ENCODE assay signal across 12 mouse cellular contexts in the genomic region with DNA sequence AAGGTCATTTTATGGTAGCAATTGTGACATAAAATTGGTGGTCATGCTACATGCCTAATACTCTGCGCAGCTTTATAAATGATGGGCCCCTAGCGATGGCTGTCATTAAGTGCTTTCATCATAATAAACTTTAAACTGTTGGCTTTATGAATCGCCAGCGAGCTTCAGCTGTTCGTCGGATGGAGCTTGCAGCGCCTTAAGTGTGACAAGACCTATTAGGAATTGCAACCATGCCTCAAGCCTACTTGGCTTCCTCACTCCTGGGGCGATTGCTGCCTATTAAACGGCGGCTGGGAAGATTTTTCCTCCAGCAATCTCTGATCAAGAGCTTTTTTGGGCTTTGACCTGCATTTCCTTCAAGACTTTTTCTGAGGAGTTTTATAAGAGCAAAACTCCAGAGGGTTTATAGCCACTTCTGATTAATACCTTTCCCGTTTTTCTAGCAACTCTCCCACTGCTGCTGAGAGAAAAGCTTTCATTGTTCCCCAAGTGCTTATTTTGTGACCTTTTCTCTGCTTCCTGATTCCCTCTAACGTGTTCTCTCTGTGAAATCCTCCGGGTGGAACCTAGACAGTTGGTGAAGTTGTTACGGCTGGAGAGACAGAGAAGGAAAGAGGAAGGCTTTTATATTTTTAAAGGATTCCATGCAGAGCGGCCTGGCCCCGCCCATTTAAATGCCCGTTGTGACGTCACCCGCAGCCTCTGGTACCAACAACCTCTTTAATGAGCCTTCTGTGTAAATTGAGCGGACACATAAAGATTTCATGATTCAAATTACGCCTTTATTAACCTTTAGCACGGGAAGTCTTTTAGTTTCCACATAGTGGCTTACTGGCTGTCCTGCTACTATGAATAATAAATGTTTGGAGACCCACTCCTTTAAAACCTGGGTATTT.
DNase-seq lines count a peak whose midpoint lies in the region; ATAC-seq lines count a peak whose summit lies in the region.
"Had no signal": no experiment of that assay in that cellular context is flagged by ENCODE, and none has a peak within 500 bp of the region (broad histone marks: within the 10 kb centered on the region; RNA-seq: fewer than 3 reads in every experiment).

No protein-coding gene starts in this region.

- H3K9ac ChIP-seq in heart, embryonic 14.5 days (ENCODE audit: low read length): no peak overlapping the region
- no peak overlapping the region for H3K9ac ChIP-seq in limb, embryonic 15.5 days
- H3K9ac ChIP-seq: hindbrain, embryonic 12.5 days; liver, embryonic 13.5 days; neural tube, embryonic 13.5 days; stomach, embryonic 15.5 days had no signal

- peak overlapping the region in 1 of 2 experiments; percentile 21; a peak in 1 of 4 replicates for H3K4me3 ChIP-seq in heart, embryonic 14.5 days (ENCODE audit: control insufficient read depth in 1 of 2, insufficient read depth in 1 of 2, low read depth in 1 of 2, low read length in 2 of 2)
- H3K4me3 ChIP-seq in limb, embryonic 15.5 days: no peak overlapping the region
- H3K4me3 ChIP-seq: hindbrain, embryonic 12.5 days; liver, embryonic 13.5 days; neural tube, embryonic 13.5 days had no signal

- H3K36me3 ChIP-seq in heart, embryonic 14.5 days (ENCODE audit: control insufficient read depth, insufficient read depth, low read length): no peaks in the 10 kb centered on the region
- H3K36me3 ChIP-seq in limb, embryonic 15.5 days: no peaks in the 10 kb centered on the region
- H3K36me3 ChIP-seq: hindbrain, embryonic 12.5 days; liver, embryonic 13.5 days; neural tube, embryonic 13.5 days; stomach, embryonic 15.5 days had no signal

- peak overlapping the region; percentile 51 for H3K4me2 ChIP-seq in heart, embryonic 14.5 days (ENCODE audit: low read length)
- peak overlapping the region; percentile 12; the same call in 1 of the 2 replicates for H3K4me2 ChIP-seq in limb, embryonic 15.5 days
- H3K4me2 ChIP-seq: liver, embryonic 13.5 days; neural tube, embryonic 13.5 days had no signal

- H3K4me1 ChIP-seq in heart, embryonic 14.5 days (ENCODE audit: control insufficient read depth in 2 of 2, insufficient read depth in 2 of 2, low read length in 2 of 2): peaks cover 2 to 9% of the 10 kb centered on the region in 2 experiments; a peak in 3 of 4 replicates
- H3K4me1 ChIP-seq in limb, embryonic 15.5 days: peaks cover 15% of the 10 kb centered on the region
- H3K4me1 ChIP-seq: liver, embryonic 13.5 days had no signal

- peaks cover 97% of the 10 kb centered on the region for H3K27me3 ChIP-seq in heart, embryonic 14.5 days (ENCODE audit: control insufficient read depth, insufficient read depth, low read length)
- peaks cover 97% of the 10 kb centered on the region for H3K27me3 ChIP-seq in limb, embryonic 15.5 days

- 13% methylated on average over 22 of the region's 22 CpGs for WGBS in heart, embryonic 14.5 days
- WGBS in limb, embryonic 15.5 days: 6% methylated on average over 22 of the region's 22 CpGs

- no peaks in the 10 kb centered on the region for H3K9me3 ChIP-seq in heart, embryonic 14.5 days (ENCODE audit: control insufficient read depth, low read length)
- no peaks in the 10 kb centered on the region for H3K9me3 ChIP-seq in limb, embryonic 15.5 days
- H3K9me3 ChIP-seq: hindbrain, embryonic 12.5 days; liver, embryonic 13.5 days; neural tube, embryonic 13.5 days; stomach, embryonic 15.5 days had no signal

- DNase-seq in heart, adult 9 months (ENCODE audit: low spot score in 2 of 2): no peak
- DNase-seq in brain, adult 2 months (ENCODE audit: low read depth, low spot score): peak; percentile 20
- DNase-seq in forelimb bud, embryonic 11.5 days (ENCODE audit: low read depth, low spot score): peak; percentile 57
- DNase-seq in cerebellum, adult 11-12 months: no peak
- DNase-seq in cerebellum, adult 8-10 months: no peak
- no peak for DNase-seq in urinary bladder, postnatal 4 days (ENCODE audit: low spot score in 2 of 2)
- DNase-seq: liver, embryonic 13.5 days had no signal

- ATAC-seq in heart, embryonic 14.5 days (ENCODE audit: insufficient number of reproducible peaks, insufficient read depth, low FRiP score, low read depth): no peak
- no peak for ATAC-seq in limb, embryonic 15.5 days (ENCODE audit: insufficient number of reproducible peaks, low FRiP score, low TSS enrichment, low read depth)

- H3K27ac ChIP-seq in heart, embryonic 14.5 days (replicated peaks in 1 of 2; ENCODE audit: control insufficient read depth in 1 of 2, insufficient read depth in 1 of 2, low read depth in 2 of 2, low read length in 2 of 2): no peak overlapping the region
- no peak overlapping the region for H3K27ac ChIP-seq in limb, embryonic 15.5 days
- H3K27ac ChIP-seq: hindbrain, embryonic 12.5 days; liver, embryonic 13.5 days; neural tube, embryonic 13.5 days; stomach, embryonic 15.5 days had no signal

Comparison
In these comparisons a context has a peak if more than half of its experiments do, and no peak if none do; other contexts are left out.
1. DNase-seq: peak in brain, adult 2 months (single experiment) and forelimb bud, embryonic 11.5 days (single experiment); none in heart, adult 9 months (0 of 2), cerebellum, adult 11-12 months (single experiment), cerebellum, adult 8-10 months (single experiment) and urinary bladder, postnatal 4 days (0 of 2).